Mouse (Mus musculus): ENCODE results near the gene Mtx1.
"Not testable (repeated sequence)": the region's sequence is repeated elsewhere in the genome, so short reads cannot be mapped to it uniquely, and the experiment has no call there.

Mtx1 gene

GRCm38 (mm10) chr3:89242331-89242895 lies 15.5 kb upstream of the Mtx1 start:
- DNase-seq (ENCODE audit: low read depth, low spot score) = peak; percentile 81

DNA sequence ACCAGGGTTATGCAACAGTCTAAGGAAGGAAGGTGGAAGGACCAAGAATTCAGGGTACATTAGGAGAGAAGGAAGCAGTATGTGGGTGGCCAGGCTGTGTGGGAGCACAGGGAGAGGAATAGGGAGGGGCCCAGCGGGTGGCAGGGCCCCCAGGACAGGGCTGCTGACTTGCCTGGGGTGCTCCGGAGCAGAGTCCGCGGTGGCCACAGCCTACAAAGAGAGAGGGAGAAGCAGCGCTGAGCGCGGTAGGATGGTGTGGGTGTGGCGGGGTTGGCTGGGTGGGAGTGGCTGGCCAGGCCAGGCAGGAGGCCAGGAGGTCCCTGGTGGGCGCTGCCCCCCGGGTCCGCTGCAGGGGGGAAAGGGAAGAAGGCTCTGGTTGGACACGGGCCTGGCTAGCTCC lies 11.6 kb upstream of the Mtx1 start:
- DNase-seq (ENCODE audit: low read depth, low spot score) = no peak

DNA sequence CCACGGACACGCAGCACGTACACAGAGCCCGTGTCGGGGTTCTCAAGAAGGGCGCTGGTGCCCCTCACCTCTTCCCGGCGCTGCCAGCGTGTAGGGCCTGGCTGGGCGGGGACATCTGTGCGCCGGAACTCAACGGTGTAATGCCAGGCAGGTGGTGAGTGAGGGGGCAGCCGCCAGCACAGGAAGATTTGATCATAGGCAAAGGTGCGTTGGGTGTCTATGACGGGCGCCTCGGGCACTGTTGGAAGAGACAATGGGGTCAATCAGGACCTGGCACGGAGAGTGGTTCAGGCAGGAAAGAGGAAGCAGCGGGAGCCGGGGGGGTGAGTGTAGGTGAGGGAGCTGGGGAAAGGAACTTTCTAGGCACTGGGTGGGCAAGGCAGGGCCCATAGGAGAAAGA lies 10.8 kb upstream of the Mtx1 start:
- DNase-seq (ENCODE audit: low read depth, low spot score) = no peak

DNA sequence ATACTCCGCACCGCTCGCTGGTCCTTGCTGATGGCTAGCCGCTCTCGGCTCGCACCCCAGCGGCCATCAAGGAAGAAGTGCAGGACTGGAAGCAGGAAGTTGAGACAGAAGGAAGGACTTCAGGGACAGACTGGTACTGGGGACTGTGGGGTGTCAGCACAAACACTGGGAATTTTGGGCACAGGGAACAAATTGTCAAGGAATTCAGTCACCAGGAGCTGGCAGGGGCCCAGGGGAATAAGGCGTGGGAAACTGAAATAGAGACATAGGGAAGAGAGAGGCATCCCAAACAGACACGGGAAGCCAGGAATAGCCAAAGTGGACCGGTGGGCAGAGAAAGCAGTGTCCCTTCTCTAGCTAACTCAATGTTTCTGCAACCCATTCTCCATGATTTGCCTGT lies 9.6 kb upstream of the Mtx1 start:
- no peak for DNase-seq (ENCODE audit: low read depth, low spot score)

GRCm38 (mm10) chr3:89233562-89234110 lies 6.7 kb upstream of the Mtx1 start:
- peak; percentile 52 for DNase-seq (ENCODE audit: low read depth, low spot score)

DNA sequence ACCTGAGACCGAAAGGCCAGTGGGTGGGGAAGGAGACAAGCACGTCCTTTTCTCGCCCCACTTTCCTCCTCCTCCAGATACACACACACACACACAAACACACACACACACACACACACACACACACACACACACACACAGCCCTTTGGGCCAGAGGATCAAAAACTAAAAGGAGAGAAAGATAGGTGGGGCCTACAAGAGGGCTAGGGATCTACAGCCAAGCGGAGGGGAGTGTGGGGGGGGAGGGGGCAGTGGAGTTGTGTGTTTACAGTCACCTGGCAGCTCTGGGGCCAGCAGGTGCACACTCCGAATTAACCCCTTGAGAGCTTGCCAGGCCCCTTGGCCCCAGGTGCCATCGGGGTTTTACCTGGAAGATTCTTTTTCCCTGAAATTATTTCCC lies 5.7 kb upstream of the Mtx1 start:
- DNase-seq (ENCODE audit: low read depth, low spot score) = no peak

DNA sequence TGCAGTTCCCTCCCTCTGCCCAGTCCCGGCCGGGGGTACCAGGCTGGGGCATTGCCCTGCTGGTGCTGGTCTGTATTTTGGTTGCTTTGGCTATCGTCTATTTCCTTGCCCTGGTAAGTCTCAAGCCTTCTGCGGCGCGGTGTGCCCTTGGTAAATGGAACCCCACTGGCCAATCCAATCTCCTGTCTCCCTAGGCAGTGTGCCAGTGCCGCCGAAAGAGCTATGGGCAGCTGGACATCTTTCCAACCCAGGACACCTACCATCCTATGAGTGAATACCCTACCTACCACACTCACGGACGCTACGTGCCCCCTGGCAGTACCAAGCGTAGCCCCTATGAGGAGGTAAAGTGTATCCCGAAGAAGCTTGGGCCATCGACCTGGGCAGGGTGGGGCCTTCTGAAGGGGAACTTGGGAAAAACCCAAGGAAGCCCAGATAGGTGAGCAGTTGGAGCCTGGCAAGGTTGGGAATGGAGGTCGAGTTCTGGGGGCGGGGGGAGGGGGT lies 4.9 kb upstream of the Mtx1 start:
- DNase-seq (ENCODE audit: low read depth, low spot score) = no peak

- DNase-seq (ENCODE audit: low read depth, low spot score) = no peak
These were observed 4.5 kb upstream of the Mtx1 start for GRCm38 (mm10) chr3:89231345-89231744.

DNA sequence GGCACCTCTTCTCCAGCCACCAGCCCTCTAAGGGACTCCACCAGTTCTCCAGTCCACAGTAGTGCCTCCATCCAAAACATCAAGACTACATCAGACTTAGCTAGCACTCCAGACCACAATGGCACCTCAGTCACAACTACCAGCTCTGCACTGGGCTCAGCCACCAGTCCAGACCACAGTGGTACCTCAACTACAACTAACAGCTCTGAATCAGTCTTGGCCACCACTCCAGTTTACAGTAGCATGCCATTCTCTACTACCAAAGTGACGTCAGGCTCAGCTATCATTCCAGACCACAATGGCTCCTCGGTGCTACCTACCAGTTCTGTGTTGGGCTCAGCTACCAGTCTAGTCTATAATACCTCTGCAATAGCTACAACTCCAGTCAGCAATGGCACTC lies 3.7 kb upstream of the Mtx1 start:
- no peak for DNase-seq (ENCODE audit: low read depth, low spot score)

GRCm38 (mm10) chr3:89229276-89229675 lies 2.4 kb upstream of the Mtx1 start:
- DNase-seq (ENCODE audit: low read depth, low spot score) = peak; percentile 88

DNA sequence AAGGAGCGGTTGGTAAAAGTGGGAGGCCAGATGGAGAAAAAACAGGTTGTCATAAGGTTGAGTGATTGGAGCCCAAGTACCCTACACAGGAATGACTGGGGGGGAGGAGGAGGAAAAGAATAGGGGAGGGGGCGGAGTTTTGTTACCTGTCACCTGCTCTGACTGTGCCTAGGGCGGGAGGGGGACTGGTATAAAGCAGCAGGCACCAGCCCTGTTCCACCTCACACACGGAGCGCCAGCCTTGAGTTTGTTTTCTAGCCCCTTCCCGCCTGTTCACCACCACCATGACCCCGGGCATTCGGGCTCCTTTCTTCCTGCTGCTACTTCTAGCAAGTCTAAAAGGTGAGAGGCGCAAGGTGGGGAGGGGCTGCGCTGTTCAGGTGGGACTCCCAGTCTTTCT lies 1.9 kb upstream of the Mtx1 start, which contains the start of gene Muc1:
Muc1 (plus strand) TSS at position 222 of the 400 bp plus-strand sequence.
- no peak for DNase-seq (ENCODE audit: low read depth, low spot score)

GRCm38 (mm10) chr3:89228180-89228549 lies 1.3 kb upstream of the Mtx1 start:
- peak; percentile 91 for DNase-seq (ENCODE audit: low read depth, low spot score)

- DNase-seq (ENCODE audit: low read depth, low spot score) = peak; percentile 99
These were observed 655 bp upstream of the Mtx1 start for GRCm38 (mm10) chr3:89227307-89228179.

DNA sequence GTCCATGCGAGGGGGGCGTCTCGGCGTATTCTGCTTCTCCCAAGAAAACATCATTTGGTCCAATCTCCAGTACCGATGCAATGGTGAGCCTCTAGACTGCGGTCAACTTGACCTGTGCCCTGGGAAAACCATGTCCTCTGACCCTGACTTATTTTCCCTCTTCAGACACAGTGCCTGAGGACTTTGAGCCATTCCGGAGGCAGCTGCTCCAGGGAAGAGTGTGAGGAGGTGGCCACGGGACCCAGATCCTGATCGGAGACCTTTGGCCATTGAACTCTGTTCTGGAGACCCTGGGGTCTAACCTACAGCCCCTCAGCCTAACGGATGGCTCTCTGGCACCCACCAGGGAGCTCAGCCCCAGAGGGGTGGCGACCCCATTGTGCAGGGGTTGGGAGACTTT lies 527 bp downstream of the Mtx1 start:
- no peak for DNase-seq (ENCODE audit: low read depth, low spot score)

DNA sequence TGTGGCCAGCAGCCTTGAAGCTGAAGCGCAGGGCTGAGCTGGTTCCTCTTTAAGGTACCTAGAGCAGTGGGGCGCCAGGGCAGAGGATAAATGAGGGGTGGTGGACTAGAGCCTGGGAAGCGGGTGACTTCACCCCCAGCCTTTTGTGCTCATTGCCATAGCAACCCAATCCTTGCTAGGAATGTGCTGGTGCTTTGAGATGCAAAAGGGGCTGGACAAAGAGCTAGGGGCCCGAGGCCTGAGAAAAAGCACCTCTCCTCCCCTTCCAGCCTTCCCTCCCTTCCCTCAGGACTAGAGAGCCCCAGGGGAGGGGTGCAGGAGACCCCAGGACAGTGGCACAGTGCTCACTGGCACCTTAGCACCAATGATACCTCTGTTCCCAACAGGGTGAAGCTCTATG lies 970 bp downstream of the Mtx1 start:
- DNase-seq (ENCODE audit: low read depth, low spot score) = peak; percentile 99

DNA sequence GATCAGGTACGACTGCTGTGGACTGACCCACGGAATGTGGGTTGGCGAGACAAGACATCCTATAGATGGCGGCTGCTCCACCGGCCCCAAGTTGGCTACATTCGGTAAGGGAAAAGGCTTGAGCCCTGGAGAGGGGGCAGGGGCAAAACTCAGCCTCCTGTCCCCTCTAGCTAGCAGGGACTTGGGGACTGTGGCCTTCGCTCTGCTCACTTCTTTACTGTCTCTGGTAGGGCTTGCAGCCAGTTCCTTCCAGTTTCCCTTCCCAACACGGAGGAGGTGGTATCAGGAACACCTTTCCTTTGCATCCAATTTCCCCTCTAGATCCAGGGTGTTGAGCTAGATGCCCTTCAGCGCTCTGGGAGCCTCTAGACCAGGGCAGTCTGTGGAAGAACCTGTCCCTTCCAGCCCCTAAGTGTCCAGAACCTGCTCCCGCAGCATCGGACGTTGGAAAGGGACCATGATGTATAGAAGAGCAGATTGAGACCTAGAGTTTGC lies 1.5 kb downstream of the Mtx1 start:
- DNase-seq (ENCODE audit: low read depth, low spot score) = no peak

- DNase-seq (ENCODE audit: low read depth, low spot score) = peak; percentile 56
These were observed 2.1 kb downstream of the Mtx1 start for GRCm38 (mm10) chr3:89224796-89225195.

DNA sequence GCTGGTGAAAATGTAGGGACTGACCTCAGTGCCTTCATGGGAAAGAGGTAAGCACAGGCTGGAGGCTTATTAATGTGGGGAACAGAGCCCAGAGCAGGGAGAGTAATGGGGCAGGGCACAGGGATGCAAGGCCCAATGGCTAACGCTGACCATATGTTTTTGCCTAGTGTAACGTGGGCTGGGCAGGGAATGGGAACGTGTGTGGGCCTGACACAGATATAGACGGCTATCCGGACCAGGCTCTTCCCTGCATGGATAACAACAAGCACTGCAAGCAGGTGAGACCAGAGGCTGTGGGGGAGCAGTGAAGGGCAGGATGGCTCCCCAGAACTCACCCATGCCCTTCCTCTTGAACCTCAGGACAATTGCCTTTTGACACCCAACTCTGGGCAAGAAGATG lies 5.7 kb downstream of the Mtx1 start:
- DNase-seq (ENCODE audit: low read depth, low spot score) = no peak

GRCm38 (mm10) chr3:89219546-89219945 lies 7.3 kb downstream of the Mtx1 start:
- no peak for DNase-seq (ENCODE audit: low read depth, low spot score)

DNA sequence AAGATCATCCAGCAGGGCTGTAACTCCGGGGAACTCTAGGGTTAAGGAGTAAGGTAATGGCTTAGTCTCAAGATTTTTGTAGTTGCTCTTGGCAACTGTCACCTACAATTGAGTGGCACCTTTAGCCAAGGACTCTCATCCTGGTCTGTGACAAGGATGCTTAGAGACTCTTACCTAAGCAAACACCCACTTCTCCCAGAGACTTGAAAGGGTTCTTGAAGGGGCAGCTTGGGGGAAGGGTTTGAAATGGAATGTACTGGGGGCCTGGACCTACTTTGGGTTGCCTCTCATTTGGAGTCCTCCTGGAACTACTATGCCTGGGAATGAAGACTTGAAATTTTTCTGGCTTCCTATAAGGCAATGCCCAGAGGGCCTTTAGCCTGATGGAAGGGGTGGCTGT lies 8.6 kb downstream of the Mtx1 start:
- no peak for DNase-seq (ENCODE audit: low read depth, low spot score)

DNA sequence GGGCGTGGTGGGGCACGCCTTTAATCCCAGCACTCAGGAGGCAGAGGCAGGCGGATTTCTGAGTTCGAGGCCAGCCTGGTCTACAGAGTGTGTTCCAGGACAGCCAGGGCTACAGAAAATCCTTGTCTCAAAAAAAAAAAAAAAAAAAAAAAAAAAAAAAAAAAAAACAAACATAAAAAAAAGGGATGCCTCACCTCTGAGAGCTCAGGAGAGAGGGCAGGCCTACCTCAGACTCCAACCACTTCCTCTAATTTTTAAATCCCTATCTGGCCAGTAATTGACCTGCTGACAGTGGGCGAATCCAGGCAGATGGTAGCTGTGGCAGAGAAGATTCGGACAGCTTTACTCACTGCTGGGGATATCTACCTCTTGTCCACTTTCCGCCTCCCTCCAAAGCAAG lies 10.5 kb downstream of the Mtx1 start:
- DNase-seq (ENCODE audit: low read depth, low spot score) = not testable (repeated sequence)

DNA sequence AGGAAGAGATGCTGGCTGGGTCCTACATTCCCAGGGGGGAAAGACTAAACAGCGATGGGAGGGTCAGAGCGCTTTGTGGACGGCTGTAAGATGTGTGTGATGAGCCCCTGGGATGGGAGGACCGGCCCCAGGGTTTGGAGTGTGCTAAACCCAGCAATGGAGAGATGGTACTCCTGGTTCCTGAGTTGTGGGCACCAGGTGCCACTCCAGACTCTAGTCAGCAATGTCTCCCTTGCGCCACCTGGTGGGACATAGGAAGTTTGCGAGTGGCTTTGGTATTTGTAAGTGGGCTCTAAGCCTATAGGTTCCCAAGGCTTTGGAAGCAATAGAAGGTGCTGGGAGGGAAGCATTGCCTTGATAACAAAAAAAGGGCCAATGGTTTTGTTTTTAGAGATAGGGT lies 11.0 kb downstream of the Mtx1 start:
- peak; percentile 94 for DNase-seq (ENCODE audit: low read depth, low spot score)

All from R1 (cell line).